Mouse (Mus musculus) Patski (cell line): ENCODE measurements at regions not wholly inside any gene's neighbourhood (a gene's known extent, or its start where the extent isn't known, plus 50 kb on each side); places are given as distances from the start of the nearest gene placed in this dataset.

Experiments used
- ATAC-seq: fragments of 100-300 bp; one replicate; pipeline ENCODE4 v1.8.0; 2021
- CTCF ChIA-PET: fragments of 350-600 bp; sonication (Branson Sonifier 250); formaldehyde crosslinking; loops from one replicate; lab custom pipeline; 2022; ENCODE audit warnings: inconsistent platforms; lab: Charles Lee
- POLR2A ChIA-PET: fragments of 350-600 bp; sonication (Branson Sonifier 250); formaldehyde crosslinking; loops from one replicate; lab custom pipeline; 2022; ENCODE audit warnings: antibody characterized with exemption, inconsistent platforms; lab: Charles Lee
- DNase-seq: peaks from one replicate; pipeline ENCODE4 v3.0.0-alpha.2; 2011; ENCODE audit warnings: low read depth, low spot score
- H3K27me3 ChIP-seq: fragments of 371-371 bp; one replicate; pipeline ENCODE4 v1.5.1; 2021
- CTCF ChIP-seq: fragments of 100-300 bp; IDR thresholded peaks from one replicate; pipeline ENCODE4 v1.5.1; 2021
- in situ Hi-C: fragments of 300-500 bp; cut with MboI; formaldehyde crosslinking; loops from 3 replicates; pipeline ENCODE4 v1.11.1; 2018; ENCODE audit warnings: low pct_unique_long_range_greater_than_20kb, mixed read lengths

DNA sequence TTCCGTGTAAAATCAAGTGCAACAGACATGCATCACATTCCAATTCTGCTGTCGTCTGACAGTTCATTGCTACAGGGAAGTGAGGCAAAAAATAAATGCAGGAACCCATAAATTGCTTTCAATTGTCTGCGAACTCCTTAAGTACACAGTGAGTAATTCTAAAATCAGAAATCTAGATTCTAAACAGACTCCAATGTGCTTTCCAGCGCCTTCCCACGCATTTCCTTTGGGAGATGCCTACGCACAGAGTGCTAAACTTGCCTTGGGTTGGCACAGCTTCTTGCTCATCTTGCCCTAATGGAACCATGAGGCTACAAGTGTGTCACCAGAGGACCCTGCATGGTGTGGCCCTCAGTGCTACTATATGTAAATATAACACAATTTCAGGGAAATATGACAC lies 212.6 kb downstream of the Samd5 start:
- TF ChIP-seq CTCF, result no peak
- in situ Hi-C loops, result no loop called here
- POLR2A ChIA-PET, result no interaction called here

DNA sequence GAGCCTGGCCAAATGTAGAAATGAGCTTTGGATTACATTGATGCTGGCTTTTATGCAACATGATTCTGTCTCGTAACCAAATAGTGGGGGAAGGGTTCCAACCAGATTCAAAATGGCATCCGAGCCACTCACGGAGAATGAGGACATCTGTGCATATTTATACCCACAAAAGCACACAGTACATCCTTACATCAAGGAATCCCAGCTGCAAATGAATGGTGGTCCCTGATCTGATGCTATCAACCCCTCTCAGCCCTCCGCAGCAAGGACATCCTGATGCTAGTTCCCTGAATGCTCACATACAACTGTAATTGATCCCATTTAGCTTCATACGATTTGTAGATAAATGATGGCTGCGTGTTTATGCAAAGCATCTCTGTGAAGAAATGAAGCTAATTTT lies 215.9 kb downstream of the Samd5 start:
- ChIA-PET POLR2A (no interaction called here), CTCF (no interaction called here)
- DNase-seq, result no peak
- H3K27me3 ChIP-seq, result peaks cover 42% of the 10 kb centered on the region
- ATAC-seq, result no peak
- no peak for TF ChIP-seq CTCF
- in situ Hi-C loops, result no loop called here

More for the DNA sequence above, 212.6 kb downstream of the Samd5 start:
- no peak for DNase-seq
- CTCF ChIA-PET, result no interaction called here
- no peak for ATAC-seq
- H3K27me3 ChIP-seq, result peaks cover 31% of the 10 kb centered on the region

DNA sequence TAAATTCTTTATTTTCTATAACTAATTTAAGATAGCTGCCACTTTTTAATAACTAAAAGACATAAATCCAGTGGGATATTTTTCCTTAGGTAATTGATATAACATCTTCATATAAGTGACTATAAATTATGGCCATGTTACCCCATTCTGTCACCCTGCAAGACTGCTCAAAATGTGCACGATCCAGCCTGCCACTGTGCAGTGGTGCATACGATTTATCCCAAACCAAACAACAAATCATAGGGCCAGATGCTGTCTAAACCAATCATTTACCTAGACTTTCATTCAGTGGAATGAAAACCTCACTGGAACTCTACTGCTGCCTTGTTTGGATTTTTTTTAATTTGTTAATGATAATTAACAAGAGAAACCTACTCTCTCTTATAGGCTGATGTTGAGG lies 216.5 kb downstream of the Samd5 start:
- TF ChIP-seq CTCF, result no peak
- peaks cover 42% of the 10 kb centered on the region for H3K27me3 ChIP-seq
- in situ Hi-C loops, result no loop called here
- DNase-seq (no peak), ATAC-seq (no peak)
- CTCF ChIA-PET, result no interaction called here
- POLR2A ChIA-PET, result no interaction called here

GRCm38 (mm10) chr10:9457222-9457621 lies 217.8 kb downstream of the Samd5 start:
- TF ChIP-seq CTCF, result no peak
- POLR2A ChIA-PET, result no interaction called here
- ATAC-seq (no peak), DNase-seq (no peak)
- CTCF ChIA-PET, result no interaction called here
- in situ Hi-C loops, result no loop called here
- H3K27me3 ChIP-seq, result peaks cover 35% of the 10 kb centered on the region

GRCm38 (mm10) chr10:9439072-9439471 lies 235.9 kb downstream of the Samd5 start:
- H3K27me3 ChIP-seq, result peaks cover 15% of the 10 kb centered on the region
- no peak for TF ChIP-seq CTCF
- POLR2A ChIA-PET, result no interaction called here
- ATAC-seq (no peak), DNase-seq (no peak)
- CTCF ChIA-PET, result no interaction called here
- in situ Hi-C loops, result no loop called here

GRCm38 (mm10) chr10:9438366-9438765 lies 236.6 kb downstream of the Samd5 start:
- ATAC-seq (no peak), DNase-seq (no peak)
- POLR2A ChIA-PET, result no interaction called here
- in situ Hi-C loops, result no loop called here
- no peak for TF ChIP-seq CTCF
- H3K27me3 ChIP-seq, result peaks cover 20% of the 10 kb centered on the region
- CTCF ChIA-PET, result no interaction called here

GRCm38 (mm10) chr10:9429085-9429484 lies 245.9 kb downstream of the Samd5 start:
- ATAC-seq, result no peak
- no peak for TF ChIP-seq CTCF
- peaks cover 20% of the 10 kb centered on the region for H3K27me3 ChIP-seq
- no peak for DNase-seq
- ChIA-PET POLR2A (interaction anchor here (0.7 kb wide), 1 partner anchor 15 kb away, joined by 4 read pairs; no protein-coding TSS in a partner anchor), CTCF (interaction anchor here (0.9 kb wide), 1 partner anchor 27 kb away, joined by 3 read pairs; no protein-coding TSS in a partner anchor)
- in situ Hi-C loops, result no loop called here

DNA sequence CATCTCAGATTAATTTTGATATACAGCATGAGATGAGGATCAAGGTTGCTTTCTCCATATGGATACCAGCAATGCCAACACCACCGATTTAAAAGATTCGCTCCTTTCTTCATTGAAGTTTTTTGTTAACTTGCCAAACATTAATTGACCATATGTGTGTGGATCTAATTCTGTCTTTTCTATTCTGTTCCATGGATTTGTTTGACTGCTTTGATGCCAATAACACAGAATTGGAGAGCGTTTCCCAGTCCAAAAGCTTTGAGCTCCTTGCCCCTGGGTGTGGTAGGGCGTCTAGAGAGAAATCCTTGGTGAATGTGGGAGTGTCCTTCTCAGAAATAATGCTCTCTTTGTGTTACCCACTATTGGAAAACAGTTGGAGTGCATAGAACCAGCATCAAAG lies 254.3 kb downstream of the Samd5 start:
- peaks cover 33% of the 10 kb centered on the region for H3K27me3 ChIP-seq
- ATAC-seq, result no peak
- ChIA-PET CTCF (no interaction called here), POLR2A (no interaction called here)
- TF ChIP-seq CTCF, result no peak
- in situ Hi-C loops, result no loop called here
- DNase-seq, result no peak

DNA sequence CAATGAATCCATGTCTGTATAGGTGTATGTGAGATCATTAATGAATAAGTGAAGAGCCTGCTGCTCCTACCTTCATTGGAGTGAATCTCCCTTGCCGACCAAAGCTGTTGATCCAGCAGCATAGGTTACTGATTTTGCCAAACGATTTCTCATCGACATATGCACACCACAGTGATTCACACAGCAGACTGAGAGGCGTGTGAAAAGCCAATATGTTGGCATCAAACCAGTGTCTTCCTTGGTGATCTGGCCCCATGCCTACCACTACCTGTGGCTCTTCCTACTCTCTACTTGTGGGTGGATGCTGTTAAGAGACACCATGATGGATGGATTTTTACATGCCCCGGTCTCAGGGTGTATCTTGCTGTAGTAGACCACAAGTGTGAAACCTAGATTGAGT lies 258.3 kb downstream of the Samd5 start:
- ChIA-PET CTCF (no interaction called here), POLR2A (no interaction called here)
- DNase-seq, result no peak
- no peak for TF ChIP-seq CTCF
- peaks cover 21% of the 10 kb centered on the region for H3K27me3 ChIP-seq
- ATAC-seq, result no peak
- in situ Hi-C loops, result no loop called here

- in situ Hi-C loops, result no loop called here
- TF ChIP-seq CTCF, result no peak
- H3K27me3 ChIP-seq, result peaks cover 13% of the 10 kb centered on the region
- ChIA-PET POLR2A (no interaction called here), CTCF (no interaction called here)
- DNase-seq, result no peak
- no peak for ATAC-seq
Measured at GRCm38 (mm10) chr10:9406101-9406500, 268.9 kb downstream of the Samd5 start.

DNA sequence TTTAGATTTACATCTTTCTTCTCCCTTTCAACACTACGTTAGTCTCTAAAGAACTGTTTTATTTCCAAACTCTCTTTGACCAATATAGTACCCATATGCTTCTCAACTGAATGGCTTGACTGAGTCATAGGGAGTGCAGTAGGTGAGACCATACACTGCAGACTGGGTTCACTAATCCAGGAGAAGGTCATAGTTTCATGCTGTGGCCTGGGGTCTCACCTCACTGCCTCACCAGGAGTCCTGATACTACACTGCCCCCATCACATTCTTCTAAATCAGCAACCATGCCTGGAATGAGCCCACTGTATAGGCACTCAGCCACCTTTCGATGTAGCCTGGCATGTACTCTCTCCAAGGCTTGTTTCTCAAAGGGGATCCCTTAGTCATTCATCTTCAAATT lies 269.6 kb downstream of the Samd5 start:
- DNase-seq (no peak), ATAC-seq (no peak)
- POLR2A ChIA-PET, result no interaction called here
- in situ Hi-C loops, result no loop called here
- no peak for TF ChIP-seq CTCF
- H3K27me3 ChIP-seq, result peaks cover 13% of the 10 kb centered on the region
- CTCF ChIA-PET, result no interaction called here

DNA sequence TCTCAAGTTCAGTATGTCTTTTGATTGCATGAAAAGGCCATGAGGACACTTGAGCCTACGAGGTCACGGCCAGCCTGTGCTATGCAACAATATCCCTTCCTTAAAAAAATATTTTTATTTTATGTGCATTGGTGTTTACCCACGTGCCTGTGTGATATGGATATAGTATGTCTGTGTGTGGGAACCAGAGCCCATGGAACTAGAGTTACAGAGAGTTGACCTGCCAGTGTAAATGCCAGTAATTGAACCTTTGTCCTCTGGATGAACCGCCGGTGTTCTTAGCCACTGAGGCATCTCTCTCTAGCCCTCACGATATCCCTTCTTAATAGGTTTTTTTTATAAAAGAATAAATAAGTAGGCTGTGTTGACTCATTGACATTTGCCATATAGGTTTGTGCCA lies 270.0 kb downstream of the Samd5 start:
- ATAC-seq, result no peak
- POLR2A ChIA-PET, result no interaction called here
- no peak for DNase-seq
- peaks cover 13% of the 10 kb centered on the region for H3K27me3 ChIP-seq
- TF ChIP-seq CTCF, result no peak
- in situ Hi-C loops, result no loop called here
- CTCF ChIA-PET, result no interaction called here
